Mouse (Mus musculus): Measurements from ENCODE around the gene Gm43738. TPM values are rescaled to one million over a fixed set of nuclear protein-coding genes. Genes with fewer than 3 reads are reported as not detected.
A peak's percentile ranks its signal among the peaks of the same experiment; 100 is the strongest.

Gm43738 gene
- polyA plus RNA-seq, 1 experiment, result not detected

GRCm38 (mm10) chr3:89133063-89133450, 32.2 kb upstream of the Gm43738 start:
- no peak for TF ChIP-seq GATA1 (IDR thresholded peaks at IDR 0.05; ENCODE audit: low read length)
- no peak for TF ChIP-seq TAL1 (IDR thresholded peaks at IDR 0.05; ENCODE audit: low read length)
- Histone ChIP-seq H3K9me3 (ENCODE audit: control insufficient read depth, low read length) (no peaks in the 10 kb centered on the region), H3K4me3 (replicated peaks) (peak overlapping the region; percentile 66), H3K27me3 (ENCODE audit: control insufficient read depth) (no peaks in the 10 kb centered on the region), H3K36me3 (ENCODE audit: control insufficient read depth) (peaks cover 21% of the 10 kb centered on the region), H3K4me1 (ENCODE audit: control insufficient read depth) (peaks cover 95% of the 10 kb centered on the region)

GRCm38 (mm10) chr3:89132285-89133062, 31.6 kb upstream of the Gm43738 start:
- Histone ChIP-seq H3K4me3 (replicated peaks) (peak overlapping the region; percentile 66), H3K36me3 (ENCODE audit: control insufficient read depth) (peaks cover 15% of the 10 kb centered on the region), H3K4me1 (ENCODE audit: control insufficient read depth) (peaks cover 95% of the 10 kb centered on the region), H3K27me3 (ENCODE audit: control insufficient read depth) (no peaks in the 10 kb centered on the region), H3K9me3 (ENCODE audit: control insufficient read depth, low read length) (no peaks in the 10 kb centered on the region)
- TF ChIP-seq TAL1 (IDR thresholded peaks at IDR 0.05; ENCODE audit: low read length) (peak; percentile 74), GATA1 (IDR thresholded peaks at IDR 0.05; ENCODE audit: low read length) (peak; percentile 65)

DNA sequence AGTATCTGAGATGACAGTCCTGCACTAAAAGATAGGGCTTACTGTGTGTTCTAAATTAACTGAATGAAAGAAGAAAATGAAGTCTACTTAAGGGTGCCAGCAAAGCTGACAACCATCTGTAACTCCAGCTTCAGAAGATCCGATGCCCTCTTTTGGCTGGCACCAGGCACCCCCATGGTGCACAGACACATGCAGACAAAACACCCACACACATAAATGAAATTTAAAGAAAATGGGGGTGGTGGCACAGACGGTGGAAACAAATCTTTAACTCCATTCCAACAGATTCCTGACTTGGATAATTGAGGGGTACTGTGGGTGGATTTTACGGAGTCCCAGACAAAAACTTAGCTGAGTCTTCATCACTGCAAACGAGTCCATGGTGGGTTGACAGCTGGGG, 30.9 kb upstream of the Gm43738 start:
- TF ChIP-seq TAL1 (IDR thresholded peaks at IDR 0.05; ENCODE audit: low read length) (no peak), GATA1 (IDR thresholded peaks at IDR 0.05; ENCODE audit: low read length) (no peak)
- Histone ChIP-seq H3K27me3 (ENCODE audit: control insufficient read depth) (no peaks in the 10 kb centered on the region), H3K36me3 (ENCODE audit: control insufficient read depth) (peaks cover 9% of the 10 kb centered on the region), H3K9me3 (ENCODE audit: control insufficient read depth, low read length) (no peaks in the 10 kb centered on the region), H3K4me3 (replicated peaks) (peak overlapping the region; percentile 66), H3K4me1 (ENCODE audit: control insufficient read depth) (peaks cover 91% of the 10 kb centered on the region)

DNA sequence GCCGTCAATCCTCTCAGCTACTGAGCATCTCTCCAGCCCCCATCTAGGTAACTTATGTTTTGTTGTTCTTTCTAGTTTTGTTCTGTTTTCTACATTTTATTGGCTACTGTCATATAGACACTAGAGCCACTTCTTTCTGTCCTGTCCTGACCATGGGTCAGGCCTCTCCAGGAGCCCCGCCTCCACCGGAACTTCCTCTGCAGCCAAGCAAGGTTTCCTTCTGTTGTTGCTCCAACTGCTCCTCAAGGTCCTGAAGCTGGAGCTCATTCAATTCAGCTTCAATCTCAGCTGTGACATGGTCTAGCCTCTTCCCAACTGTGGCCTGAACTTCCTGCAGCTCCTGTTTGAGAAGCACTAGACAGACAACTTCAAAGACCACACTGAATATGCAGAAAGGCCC, 29.0 kb upstream of the Gm43738 start:
- Histone ChIP-seq H3K9me3 (ENCODE audit: control insufficient read depth, low read length) (no peaks in the 10 kb centered on the region), H3K4me3 (replicated peaks) (no peak overlapping the region), H3K36me3 (ENCODE audit: control insufficient read depth) (peaks cover 5% of the 10 kb centered on the region), H3K4me1 (ENCODE audit: control insufficient read depth) (peaks cover 78% of the 10 kb centered on the region), H3K27me3 (ENCODE audit: control insufficient read depth) (no peaks in the 10 kb centered on the region)
- TF ChIP-seq TAL1 (IDR thresholded peaks at IDR 0.05; ENCODE audit: low read length), result no peak
- TF ChIP-seq GATA1 (IDR thresholded peaks at IDR 0.05; ENCODE audit: low read length), result no peak

DNA sequence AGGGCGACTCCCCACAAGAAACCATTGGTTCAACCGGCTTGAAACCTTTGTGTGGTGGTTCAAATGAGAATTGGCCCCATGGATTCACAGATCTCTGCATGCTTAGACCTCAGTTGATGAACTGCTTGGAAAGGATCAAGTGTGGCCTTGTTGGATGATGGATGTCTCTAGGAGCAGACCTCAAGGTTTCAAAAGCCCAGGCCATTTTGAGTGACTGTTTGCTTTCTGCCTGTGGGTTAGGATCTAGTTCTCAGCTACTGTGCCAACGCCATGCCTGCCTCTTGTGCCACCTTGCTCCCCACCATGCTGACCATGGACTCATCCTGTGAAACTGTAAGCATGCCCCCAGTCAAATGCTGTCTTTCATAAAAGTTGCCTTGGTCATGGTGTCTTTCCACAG, 25.1 kb upstream of the Gm43738 start:
- Histone ChIP-seq H3K36me3 (ENCODE audit: control insufficient read depth) (peaks cover 2% of the 10 kb centered on the region; the same call in 1 of the 2 replicates), H3K4me3 (replicated peaks) (no peak overlapping the region), H3K27me3 (ENCODE audit: control insufficient read depth) (no peaks in the 10 kb centered on the region), H3K4me1 (ENCODE audit: control insufficient read depth) (peaks cover 58% of the 10 kb centered on the region), H3K9me3 (ENCODE audit: control insufficient read depth, low read length) (no peaks in the 10 kb centered on the region)
- TF ChIP-seq TAL1 (IDR thresholded peaks at IDR 0.05; ENCODE audit: low read length) (no peak), GATA1 (IDR thresholded peaks at IDR 0.05; ENCODE audit: low read length) (no peak)

DNA sequence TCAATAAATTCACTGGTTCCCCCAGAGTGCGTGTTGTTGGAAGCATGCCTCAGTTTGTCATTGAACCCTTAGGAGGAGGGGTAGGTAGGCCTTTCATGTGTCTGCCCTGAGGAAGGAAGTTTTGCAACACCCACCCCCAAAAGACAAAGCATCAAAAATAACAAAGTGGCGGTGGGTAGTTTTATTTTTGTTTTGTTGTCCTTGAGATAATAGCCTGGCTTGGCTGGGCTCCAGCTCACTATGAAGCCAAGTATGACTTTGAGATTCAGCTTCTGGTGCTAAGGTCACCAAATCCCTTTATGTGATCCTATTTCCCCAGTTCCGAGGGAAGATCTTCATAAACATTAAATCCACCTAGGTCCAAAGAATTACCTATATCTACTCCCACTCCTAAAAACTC, 23.3 kb upstream of the Gm43738 start:
- no peaks in the 10 kb centered on the region for H3K9me3 ChIP-seq (ENCODE audit: control insufficient read depth, low read length)
- no peak for TF ChIP-seq TAL1 (IDR thresholded peaks at IDR 0.05; ENCODE audit: low read length)
- no peak for TF ChIP-seq GATA1 (IDR thresholded peaks at IDR 0.05; ENCODE audit: low read length)
- H3K4me3 ChIP-seq (replicated peaks), result no peak overlapping the region
- H3K36me3 ChIP-seq (ENCODE audit: control insufficient read depth), result peaks cover 2% of the 10 kb centered on the region; the same call in 1 of the 2 replicates
- H3K27me3 ChIP-seq (ENCODE audit: control insufficient read depth), result no peaks in the 10 kb centered on the region
- H3K4me1 ChIP-seq (ENCODE audit: control insufficient read depth), result peaks cover 48% of the 10 kb centered on the region

DNA sequence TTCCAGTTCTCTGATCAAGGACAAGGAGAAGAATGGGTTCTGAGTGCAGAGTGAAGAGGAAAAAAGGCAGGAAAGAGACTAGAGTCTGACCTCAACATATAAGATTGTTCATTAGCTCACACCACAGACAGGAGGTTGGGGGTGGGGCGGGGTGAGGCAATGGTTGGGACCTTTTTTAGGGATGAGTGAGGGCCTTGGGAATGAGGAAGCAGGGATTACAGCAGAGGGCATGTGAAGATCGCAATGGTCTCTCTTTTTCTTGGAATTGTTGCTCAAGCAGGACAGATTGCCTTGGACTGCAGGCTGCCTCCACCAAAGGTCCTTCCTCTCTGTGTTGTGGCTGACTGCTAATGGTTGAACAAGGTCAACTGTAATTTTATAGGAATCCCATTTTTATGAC, 22.4 kb upstream of the Gm43738 start:
- TF ChIP-seq GATA1 (IDR thresholded peaks at IDR 0.05; ENCODE audit: low read length), result no peak
- TF ChIP-seq TAL1 (IDR thresholded peaks at IDR 0.05; ENCODE audit: low read length), result no peak
- Histone ChIP-seq H3K9me3 (ENCODE audit: control insufficient read depth, low read length) (no peaks in the 10 kb centered on the region), H3K4me3 (replicated peaks) (no peak overlapping the region), H3K36me3 (ENCODE audit: control insufficient read depth) (no peaks in the 10 kb centered on the region), H3K27me3 (ENCODE audit: control insufficient read depth) (no peaks in the 10 kb centered on the region), H3K4me1 (ENCODE audit: control insufficient read depth) (peaks cover 40% of the 10 kb centered on the region)

GRCm38 (mm10) chr3:89115522-89115921, 14.6 kb upstream of the Gm43738 start:
- TF ChIP-seq GATA1 (IDR thresholded peaks at IDR 0.05; ENCODE audit: low read length), result no peak
- TF ChIP-seq TAL1 (IDR thresholded peaks at IDR 0.05; ENCODE audit: low read length), result no peak
- no peak overlapping the region for H3K4me3 ChIP-seq (replicated peaks)
- peaks cover 45% of the 10 kb centered on the region for H3K4me1 ChIP-seq (ENCODE audit: control insufficient read depth)

GRCm38 (mm10) chr3:89113058-89113457, 12.2 kb upstream of the Gm43738 start:
- no peaks in the 10 kb centered on the region for H3K9me3 ChIP-seq (ENCODE audit: control insufficient read depth, low read length)
- H3K36me3 ChIP-seq (ENCODE audit: control insufficient read depth), result peaks cover 2% of the 10 kb centered on the region
- H3K27me3 ChIP-seq (ENCODE audit: control insufficient read depth), result peaks cover 3% of the 10 kb centered on the region; the same call in 1 of the 2 replicates
- H3K4me1 ChIP-seq (ENCODE audit: control insufficient read depth), result peaks cover 35% of the 10 kb centered on the region
- H3K4me3 ChIP-seq (replicated peaks), result no peak overlapping the region
- no peak for TF ChIP-seq TAL1 (IDR thresholded peaks at IDR 0.05; ENCODE audit: low read length)

More at GRCm38 (mm10) chr3:89115522-89115921, 14.6 kb upstream of the Gm43738 start:
- Histone ChIP-seq H3K9me3 (ENCODE audit: control insufficient read depth, low read length) (no peaks in the 10 kb centered on the region), H3K27me3 (ENCODE audit: control insufficient read depth) (peaks cover 3% of the 10 kb centered on the region; the same call in 1 of the 2 replicates), H3K36me3 (ENCODE audit: control insufficient read depth) (peaks cover 2% of the 10 kb centered on the region)
